Mouse (Mus musculus): ENCODE results near the gene Gm5127.

DNA sequence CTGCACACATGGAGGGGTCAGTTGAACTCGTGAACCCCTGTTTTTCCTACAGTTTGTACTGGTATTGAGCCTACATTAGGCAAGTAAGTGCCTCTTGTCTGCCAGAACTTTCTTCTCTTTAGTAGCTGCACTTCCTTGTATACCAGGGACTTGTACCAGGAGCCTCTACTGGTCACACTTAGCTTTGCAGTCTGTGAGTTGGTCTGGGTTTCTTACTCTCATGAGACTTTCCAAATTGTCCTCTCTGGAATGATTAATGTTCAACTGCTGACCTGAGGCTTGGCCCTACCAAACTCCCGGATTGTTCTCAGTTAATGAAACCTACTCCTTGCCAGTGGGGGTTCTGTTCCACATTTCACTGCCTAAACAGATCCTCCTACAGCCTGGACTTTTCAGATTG is 134.2 kb downstream of the Gm5127 start:
- TF ChIP-seq ZC3H11A (IDR thresholded peaks at IDR 0.05; ENCODE audit: borderline replicate concordance, low read depth, low read length) (no peak), ZNF384 (IDR thresholded peaks at IDR 0.05; ENCODE audit: low read depth, low read length) (no peak), CHD2 (IDR thresholded peaks at IDR 0.05; ENCODE audit: low read depth, low read length) (no peak), HCFC1 (IDR thresholded peaks at IDR 0.05; ENCODE audit: borderline replicate concordance, insufficient read depth, low read length) (no peak), MAFK (IDR thresholded peaks at IDR 0.05; ENCODE audit: insufficient read depth, low read depth, low read length) (no peak)

Measured in ES-E14 (cell line).